Mouse (Mus musculus) neural tube, embryonic 11.5 days (tissue): Measurements from ENCODE around the gene Cdc42se2. TPM values are rescaled to one million over a fixed set of nuclear protein-coding genes. Genes with fewer than 3 reads are reported as not detected.

Source experiments
- ATAC-seq: fragments of 200-750 bp; cut with Nextera tagmentation; 2 replicates; pipeline ENCODE4 v1.8.0; 2017; ENCODE audit warnings: moderate number of reproducible peaks, mild to moderate bottlenecking, moderate TSS enrichment, moderate library complexity; ENCODE audit not compliant: insufficient read depth, low FRiP score, low TSS enrichment
- DNase-seq: peaks from one replicate; pipeline ENCODE4 v3.0.0-alpha.2; 2015; ENCODE audit warnings: low spot score
- H3K27ac ChIP-seq: fragments of 300-500 bp; sonication (generic); 2 replicates; pipeline ENCODE4 v1.5.1; 2014; ENCODE audit warnings: low read depth, mild to moderate bottlenecking, low read length
- H3K27me3 ChIP-seq: fragments of 300-500 bp; sonication (generic); 2 replicates; pipeline ENCODE4 v1.6.1; 2014; ENCODE audit warnings: mild to moderate bottlenecking, low read length, mixed read lengths; ENCODE audit not compliant: control insufficient read depth, insufficient read depth
- H3K36me3 ChIP-seq: fragments of 300-500 bp; sonication (generic); 2 replicates; pipeline ENCODE4 v1.6.1; 2014; ENCODE audit warnings: mild to moderate bottlenecking, low read length, moderate library complexity, mixed read lengths; ENCODE audit not compliant: control insufficient read depth, insufficient read depth
- H3K4me1 ChIP-seq: fragments of 300-500 bp; sonication (generic); 2 replicates; pipeline ENCODE4 v1.6.1; 2014; ENCODE audit warnings: low read length, mixed read lengths; ENCODE audit not compliant: control insufficient read depth, insufficient read depth
- H3K4me2 ChIP-seq: fragments of 300-500 bp; sonication (generic); 2 replicates; pipeline ENCODE4 v1.6.1; 2014; ENCODE audit warnings: low read depth, mild to moderate bottlenecking, moderate library complexity
- H3K4me3 ChIP-seq: fragments of 300-500 bp; sonication (generic); 2 replicates; pipeline ENCODE4 v1.5.1; 2014; ENCODE audit warnings: low read depth, low read length
- H3K9ac ChIP-seq: fragments of 300-500 bp; sonication (generic); 2 replicates; pipeline ENCODE4 v1.6.1; 2014; ENCODE audit warnings: mild to moderate bottlenecking, low read length
- H3K9me3 ChIP-seq: fragments of 300-500 bp; sonication (generic); 2 replicates; pipeline ENCODE4 v1.6.1; 2016; ENCODE audit warnings: low read length; ENCODE audit not compliant: control insufficient read depth
- WGBS: fragments of 180-500 bp; shearing (Covaris S2); extraction: QIAGEN DNeasy Blood & Tissue Kit; methylation state at CpG from one replicate; pipeline ENCODE4 v1.1.7; 2014; 5-methylcytosine and 5-hydroxymethylcytosine counted together
- polyA plus RNA-seq: library from polyadenylated mRNA; unstranded; fragments of >200 nt; fragmentation: Nextera tagmentation; extraction: Ambion mirVana; gene quantifications from 2 replicates; pipeline ENCODE4 v1.2.1, GENCODE M21; 2014

The Cdc42se2 gene
- polyA plus RNA-seq, 1 experiment from 2014 or later: 203 TPM

DNA sequence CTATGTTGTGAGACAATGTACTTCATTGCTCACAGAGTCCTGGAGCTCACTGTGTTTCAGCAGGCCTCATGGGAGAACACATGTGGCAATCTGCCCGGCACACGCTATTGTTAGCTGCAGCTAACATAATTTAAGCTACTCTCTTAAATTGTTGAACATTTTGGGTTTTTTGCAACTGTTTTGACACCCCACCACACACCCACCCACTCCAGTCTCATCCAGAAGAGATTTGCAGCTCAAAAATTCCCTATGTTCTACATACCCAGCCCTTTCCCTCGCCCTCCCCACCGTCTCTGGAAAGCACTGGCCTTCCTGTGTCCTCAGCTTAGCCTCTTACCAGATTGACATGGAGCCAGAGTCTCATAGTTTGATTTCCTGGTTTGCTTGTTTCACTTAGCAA lies 17.7 kb upstream of the Cdc42se2 start:
- Histone ChIP-seq H3K4me1 (no peaks in the 10 kb centered on the region), H3K27me3 (no peaks in the 10 kb centered on the region), H3K4me3 (no peak overlapping the region), H3K9ac (no peak overlapping the region), H3K4me2 (no peak overlapping the region), H3K36me3 (no peaks in the 10 kb centered on the region), H3K27ac (no peak overlapping the region), H3K9me3 (no peaks in the 10 kb centered on the region)
- no peak for ATAC-seq
- 95% methylated on average over 4 of the region's 4 CpGs for WGBS
- no peak for DNase-seq

DNA sequence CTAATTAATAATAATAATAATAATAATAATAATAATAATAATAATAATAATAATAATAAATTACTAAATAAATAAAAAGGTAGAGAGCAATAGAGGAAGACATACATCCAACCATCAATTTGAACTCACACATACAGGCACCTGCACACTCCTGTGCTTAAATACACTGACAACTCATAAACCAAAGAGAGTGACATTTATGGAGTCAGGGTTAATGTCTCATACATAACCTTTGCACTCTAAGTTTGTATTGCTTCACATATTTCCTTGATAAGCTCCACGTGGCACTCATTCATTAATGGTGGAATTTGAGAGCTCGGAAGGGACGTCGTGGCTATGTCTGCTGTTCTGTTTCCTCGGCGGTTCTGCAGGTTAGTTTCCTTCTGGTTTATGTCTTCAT lies 15.1 kb upstream of the Cdc42se2 start:
- Histone ChIP-seq H3K4me1 (no peaks in the 10 kb centered on the region), H3K9me3 (no peaks in the 10 kb centered on the region), H3K27ac (no peak overlapping the region), H3K27me3 (no peaks in the 10 kb centered on the region), H3K36me3 (no peaks in the 10 kb centered on the region), H3K9ac (no peak overlapping the region), H3K4me3 (no peak overlapping the region), H3K4me2 (no peak overlapping the region)
- ATAC-seq (no peak), DNase-seq (no peak)
- WGBS: 77% methylated on average over 6 of the region's 6 CpGs

DNA sequence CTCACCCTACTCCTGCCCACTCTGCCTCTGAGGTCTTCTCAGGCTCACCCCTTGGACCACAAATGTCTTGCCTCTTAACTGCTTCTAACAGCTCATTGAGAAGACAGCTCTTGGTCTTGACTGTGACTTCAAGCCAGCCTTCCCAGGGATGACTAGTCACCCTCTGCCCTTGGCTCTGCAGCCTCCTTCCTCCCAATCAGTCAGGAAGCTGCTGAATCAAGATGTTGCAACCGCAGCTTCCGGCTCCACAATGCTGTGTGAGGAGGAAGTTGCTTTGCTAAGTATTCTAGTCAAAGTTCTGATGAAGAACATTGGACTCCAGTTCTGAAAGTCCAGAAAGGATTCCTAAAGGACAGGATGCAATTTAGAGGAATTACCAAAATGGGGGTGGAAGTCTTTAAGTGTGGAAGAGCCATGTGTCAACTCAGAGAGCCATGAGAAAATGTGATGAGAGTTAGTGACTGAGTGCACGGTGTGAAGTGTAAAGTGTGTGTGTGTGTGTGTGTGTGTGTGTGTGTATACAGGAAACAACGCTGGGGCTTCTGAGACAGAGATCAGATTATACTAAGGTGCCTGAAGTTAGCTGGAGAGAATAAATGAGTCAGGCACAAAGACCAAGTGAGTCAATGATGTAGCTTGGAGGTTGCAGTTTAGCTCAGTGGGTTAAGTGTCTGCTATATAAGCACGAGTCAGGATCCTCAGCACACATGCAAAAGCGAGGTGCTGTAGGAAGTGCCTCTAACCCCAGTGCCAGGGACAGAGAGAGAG lies 14.5 kb upstream of the Cdc42se2 start:
- 80% methylated on average over 6 of the region's 6 CpGs for WGBS

DNA sequence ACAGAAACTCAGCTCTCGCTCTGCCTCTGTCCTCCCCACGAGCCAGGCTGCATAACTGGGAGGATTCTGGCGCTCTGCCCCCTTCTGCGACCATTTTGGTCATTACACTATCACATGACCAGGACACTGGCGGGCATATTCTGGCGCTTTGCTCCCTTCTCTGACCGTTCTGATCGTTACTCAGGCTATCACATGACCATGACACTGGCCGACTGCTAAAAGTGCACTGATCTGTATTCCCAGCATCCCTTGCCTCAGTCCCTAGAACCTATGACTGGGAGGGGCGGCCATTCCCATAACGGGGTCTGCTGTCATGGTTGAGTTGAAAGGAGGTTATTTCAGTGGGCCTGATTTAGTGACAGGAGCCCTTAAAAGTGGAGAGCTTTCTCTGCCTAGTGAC lies 9.1 kb upstream of the Cdc42se2 start:
- Histone ChIP-seq H3K9ac (no peak overlapping the region), H3K4me1 (no peaks in the 10 kb centered on the region), H3K36me3 (no peaks in the 10 kb centered on the region), H3K27me3 (no peaks in the 10 kb centered on the region), H3K4me3 (no peak overlapping the region), H3K27ac (no peak overlapping the region), H3K9me3 (no peaks in the 10 kb centered on the region), H3K4me2 (no peak overlapping the region)
- no peak for DNase-seq
- WGBS: 85% methylated on average over 11 of the region's 11 CpGs
- ATAC-seq: no peak

More for the DNA sequence above, 14.5 kb upstream of the Cdc42se2 start:
- H3K36me3 ChIP-seq: no peaks in the 10 kb centered on the region
- no peak for ATAC-seq
- no peak for DNase-seq
- H3K4me2 ChIP-seq: no peak overlapping the region
- no peaks in the 10 kb centered on the region for H3K4me1 ChIP-seq
- no peaks in the 10 kb centered on the region for H3K9me3 ChIP-seq
- no peak overlapping the region for H3K27ac ChIP-seq
- no peak overlapping the region for H3K4me3 ChIP-seq
- no peak overlapping the region for H3K9ac ChIP-seq
- no peaks in the 10 kb centered on the region for H3K27me3 ChIP-seq

DNA sequence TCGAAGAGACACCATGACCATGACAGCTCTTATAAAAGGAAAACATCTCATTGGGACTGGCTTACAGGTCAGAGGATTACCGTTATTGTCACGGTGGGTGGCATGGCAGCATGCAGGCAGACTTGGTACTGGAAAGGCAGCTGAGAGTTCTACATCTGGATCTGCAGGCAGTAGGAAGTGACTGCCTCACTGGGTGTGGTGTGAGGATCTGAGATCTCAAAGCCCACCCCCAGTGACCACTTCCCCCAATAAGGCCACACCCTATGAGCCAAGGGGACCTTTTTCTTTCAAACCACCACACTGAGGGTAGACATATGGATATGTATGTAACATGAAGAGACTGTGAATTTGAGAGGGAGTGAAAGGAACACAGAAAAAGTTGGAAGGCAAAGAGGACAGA lies 7.2 kb upstream of the Cdc42se2 start:
- Histone ChIP-seq H3K4me2 (no peak overlapping the region), H3K27me3 (no peaks in the 10 kb centered on the region), H3K4me3 (no peak overlapping the region), H3K9ac (no peak overlapping the region), H3K4me1 (no peaks in the 10 kb centered on the region), H3K9me3 (no peaks in the 10 kb centered on the region), H3K27ac (no peak overlapping the region), H3K36me3 (no peaks in the 10 kb centered on the region)
- ATAC-seq (no peak), DNase-seq (no peak)
- 81% methylated on average over 3 of the region's 3 CpGs for WGBS

DNA sequence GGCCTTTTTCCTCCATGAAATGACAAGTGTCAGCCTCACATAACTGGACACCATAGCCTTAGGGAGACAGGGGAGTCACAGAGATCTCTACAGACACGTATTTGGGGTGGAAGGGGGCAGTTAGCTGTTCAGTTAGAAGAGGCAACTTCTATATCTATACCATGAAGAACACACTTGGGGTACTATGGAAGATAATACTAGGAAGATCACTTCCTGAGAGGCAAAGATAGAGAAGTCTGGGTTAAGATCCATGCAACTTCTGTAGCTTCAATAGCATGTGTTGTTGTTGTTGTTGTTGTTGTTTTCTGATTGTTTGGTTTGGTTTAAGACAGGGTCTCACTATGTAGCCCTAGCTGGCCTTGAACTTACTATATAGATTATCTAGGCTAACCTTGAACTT lies 5.7 kb upstream of the Cdc42se2 start:
- no peak overlapping the region for H3K9ac ChIP-seq
- H3K36me3 ChIP-seq: no peaks in the 10 kb centered on the region
- H3K9me3 ChIP-seq: no peaks in the 10 kb centered on the region
- no peak overlapping the region for H3K4me3 ChIP-seq
- no peak for DNase-seq
- H3K27ac ChIP-seq: no peak overlapping the region
- 83% methylated on average over 1 of the region's 1 CpGs for WGBS
- H3K4me2 ChIP-seq: no peak overlapping the region
- ATAC-seq: no peak
- H3K27me3 ChIP-seq: no peaks in the 10 kb centered on the region
- no peaks in the 10 kb centered on the region for H3K4me1 ChIP-seq

DNA sequence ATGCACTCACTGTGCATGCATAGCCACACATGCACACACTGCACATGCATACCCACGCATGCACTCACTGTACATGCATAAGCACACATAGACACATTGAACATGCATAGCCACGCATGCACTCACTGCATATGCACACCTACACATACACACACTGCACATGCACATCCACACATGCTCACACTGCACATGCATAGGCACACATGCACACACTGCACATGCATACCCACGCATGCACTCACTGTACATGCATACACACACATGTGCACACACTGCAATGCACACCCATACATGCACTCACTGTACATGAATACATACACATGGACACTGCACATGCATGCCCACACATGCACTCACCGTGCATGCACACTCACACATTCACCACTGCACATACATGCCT lies 4.0 kb upstream of the Cdc42se2 start:
- Histone ChIP-seq H3K9ac (no peak overlapping the region), H3K9me3 (no peaks in the 10 kb centered on the region), H3K4me1 (no peaks in the 10 kb centered on the region), H3K27ac (no peak overlapping the region), H3K36me3 (no peaks in the 10 kb centered on the region), H3K27me3 (no peaks in the 10 kb centered on the region), H3K4me2 (no peak overlapping the region), H3K4me3 (no peak overlapping the region)
- WGBS: 94% methylated on average over 4 of the region's 4 CpGs
- DNase-seq (no peak), ATAC-seq (no peak)

DNA sequence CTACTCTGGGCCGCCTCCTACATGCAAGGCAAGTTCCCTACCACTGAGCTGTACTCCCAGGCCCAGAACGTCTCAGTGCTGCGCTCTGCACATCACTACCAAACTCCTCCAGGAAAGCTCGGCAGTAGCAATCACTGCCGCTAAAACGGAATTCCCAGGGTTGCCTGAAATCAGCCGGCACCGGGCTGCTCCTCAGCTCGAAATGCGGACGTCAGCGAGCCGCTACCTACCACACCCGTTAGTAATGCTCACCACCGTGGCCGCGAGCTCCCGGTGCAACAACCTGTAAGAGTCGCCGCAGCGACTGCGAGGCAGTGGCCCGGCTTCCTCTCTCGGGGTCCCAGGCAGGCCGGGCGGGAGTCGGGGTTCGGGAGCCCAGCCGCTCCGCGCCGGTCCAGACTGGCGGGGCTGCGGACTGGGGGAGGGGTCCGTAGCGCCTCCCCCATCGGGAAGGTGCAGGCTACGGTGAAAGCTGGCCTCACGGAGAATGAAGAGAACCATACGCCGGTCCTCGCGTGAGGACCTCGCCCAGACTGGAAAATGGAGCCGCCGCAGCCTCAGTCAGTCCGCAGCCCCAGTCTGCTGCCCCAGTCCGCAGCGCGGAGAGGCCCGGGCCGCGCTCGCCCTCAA lies 502 bp downstream of the Cdc42se2 start:
- Histone ChIP-seq H3K9me3 (no peaks in the 10 kb centered on the region), H3K27me3 (no peaks in the 10 kb centered on the region), H3K4me2 (peak overlapping the region; percentile 63), H3K36me3 (no peaks in the 10 kb centered on the region), H3K9ac (peak overlapping the region; percentile 96), H3K4me3 (peak overlapping the region; percentile 91), H3K4me1 (peaks cover 5% of the 10 kb centered on the region; the same call in 1 of the 2 replicates), H3K27ac (peak overlapping the region; percentile 98)
- ATAC-seq (peak; percentile 53; the same call in 1 of the 2 replicates), DNase-seq (peak; percentile 72)
- WGBS: under 1% methylated on average over 54 of the region's 54 CpGs

DNA sequence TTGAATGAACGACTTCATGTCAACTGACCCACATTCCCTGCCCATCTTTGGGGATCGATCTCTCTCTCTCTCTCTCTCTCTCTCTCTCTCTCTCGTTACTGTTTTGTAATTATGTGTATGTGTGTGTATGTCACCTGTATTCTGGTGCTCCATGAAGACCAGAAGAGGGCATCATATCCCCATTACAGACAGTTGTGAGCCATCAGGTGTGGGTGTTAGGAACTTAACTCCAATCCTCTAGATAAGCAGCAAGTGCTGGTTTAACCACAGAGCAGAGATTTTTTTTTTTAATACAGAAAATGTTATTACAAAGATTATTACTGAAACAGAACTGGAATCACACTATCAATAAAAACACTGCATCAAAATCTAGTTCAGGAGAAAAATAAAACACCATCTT lies 1.9 kb downstream of the Cdc42se2 start:
- H3K4me1 ChIP-seq: peaks cover 5% of the 10 kb centered on the region; the same call in 1 of the 2 replicates
- no peak for DNase-seq
- 92% methylated on average over 3 of the region's 3 CpGs for WGBS
- no peak overlapping the region for H3K9ac ChIP-seq
- no peak overlapping the region; the same call in 1 of the 2 replicates for H3K4me2 ChIP-seq
- no peak overlapping the region for H3K27ac ChIP-seq
- H3K27me3 ChIP-seq: no peaks in the 10 kb centered on the region
- no peaks in the 10 kb centered on the region for H3K36me3 ChIP-seq
- H3K4me3 ChIP-seq: peak overlapping the region; percentile 91; the same call in 1 of the 2 replicates
- ATAC-seq: no peak
- no peaks in the 10 kb centered on the region for H3K9me3 ChIP-seq
